Mouse (Mus musculus) thymus, postnatal 14 days (tissue): ENCODE data around the gene Prss56.

Source experiments
- DNase-seq: peaks from one replicate; pipeline ENCODE4 v3.0.0; 2021

The Prss56 gene

DNA sequence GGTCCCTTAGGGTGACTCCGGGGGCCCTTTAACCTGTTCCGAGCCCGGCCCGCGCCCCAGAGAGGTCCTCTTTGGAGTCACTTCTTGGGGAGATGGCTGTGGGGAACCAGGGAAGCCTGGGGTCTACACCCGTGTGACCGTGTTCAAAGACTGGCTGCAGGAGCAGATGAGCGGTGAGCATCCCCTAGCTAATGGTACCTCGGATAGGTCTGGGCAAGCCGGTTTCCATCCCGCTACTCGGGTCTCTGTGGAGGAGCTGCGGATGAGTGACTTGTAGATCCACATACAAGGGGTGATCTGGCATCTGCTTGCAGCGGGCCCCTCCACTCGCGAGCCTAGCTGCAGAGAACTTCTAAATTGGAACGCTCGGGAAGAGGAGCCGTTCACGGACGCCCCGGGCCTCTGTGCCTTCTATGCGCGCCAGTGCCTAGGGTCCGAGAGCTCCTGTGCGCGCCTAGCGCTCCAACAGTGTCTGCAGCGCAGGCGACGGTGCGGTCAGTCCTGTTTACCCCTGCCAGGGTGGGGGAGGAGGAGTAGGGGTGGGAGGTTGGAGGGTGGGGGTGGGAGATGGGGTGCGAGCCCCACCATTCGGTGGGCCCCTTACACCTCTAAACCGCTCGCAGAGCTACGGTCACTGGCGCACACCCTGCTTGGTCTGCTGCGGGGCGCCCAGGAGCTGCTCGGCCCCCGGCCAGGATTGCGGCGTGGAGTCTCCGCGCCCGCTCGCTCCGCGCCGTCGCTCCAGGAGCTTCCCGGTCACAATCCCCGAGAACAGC, 3.3 kb downstream of the Prss56 start:
- DNase-seq, result no peak

DNA sequence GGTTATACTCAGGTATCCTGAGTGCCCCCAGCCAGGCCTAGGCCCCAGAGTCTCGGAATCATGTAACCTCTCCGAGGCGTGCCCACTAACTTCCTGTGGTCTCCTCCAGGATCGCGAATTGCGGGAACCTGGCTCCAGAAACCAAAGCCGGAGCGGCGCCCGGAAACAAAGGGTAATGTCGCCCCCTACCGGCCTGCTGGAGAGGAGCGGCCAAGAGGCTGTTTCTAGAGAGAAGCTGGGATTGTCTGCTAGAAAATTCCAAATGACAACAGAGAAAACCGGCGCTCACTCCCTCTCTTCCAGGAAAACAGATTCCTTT, 3.9 kb downstream of the Prss56 start:
- peak; percentile 52 for DNase-seq

DNA sequence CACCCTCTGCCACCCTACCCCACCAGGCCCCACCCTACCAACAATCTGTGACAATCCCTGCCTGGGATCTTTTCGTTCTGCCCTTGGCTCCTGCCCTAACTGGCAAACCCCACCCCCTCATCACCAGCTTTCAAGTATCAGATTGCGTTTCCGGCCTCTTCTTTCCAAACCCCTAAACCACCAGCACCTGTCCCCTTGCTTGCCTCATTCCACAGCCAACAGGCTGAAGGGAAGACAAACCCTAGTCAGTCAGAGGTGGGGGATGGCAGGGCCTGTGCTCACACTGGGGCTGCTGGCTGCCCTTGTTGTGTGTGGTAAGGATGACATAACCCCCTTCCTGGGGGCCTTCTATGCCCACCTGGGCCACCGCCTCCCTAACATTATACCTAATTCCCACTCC, 7.3 kb downstream of the Prss56 start, which contains the start of gene Chrnd:
Gene Chrnd, plus strand, starts transcription at position 179 of the 400 bp plus-strand sequence.
- no peak for DNase-seq

DNA sequence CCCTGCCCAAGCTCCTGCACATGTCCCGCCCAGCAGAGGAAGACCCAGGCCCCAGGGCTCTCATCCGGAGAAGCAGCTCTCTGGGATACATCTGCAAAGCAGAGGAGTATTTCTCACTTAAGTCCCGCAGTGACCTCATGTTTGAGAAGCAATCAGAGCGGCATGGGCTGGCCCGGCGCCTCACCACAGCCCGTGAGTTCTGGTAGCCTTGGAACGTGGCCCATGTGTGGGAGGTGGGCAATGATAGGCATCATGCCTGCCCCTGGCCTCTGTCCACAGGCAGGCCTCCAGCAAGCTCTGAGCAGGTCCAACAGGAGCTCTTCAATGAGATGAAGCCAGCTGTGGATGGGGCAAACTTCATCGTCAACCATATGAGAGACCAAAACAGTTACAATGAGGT, 14.2 kb downstream of the Prss56 start:
- no peak for DNase-seq

DNA sequence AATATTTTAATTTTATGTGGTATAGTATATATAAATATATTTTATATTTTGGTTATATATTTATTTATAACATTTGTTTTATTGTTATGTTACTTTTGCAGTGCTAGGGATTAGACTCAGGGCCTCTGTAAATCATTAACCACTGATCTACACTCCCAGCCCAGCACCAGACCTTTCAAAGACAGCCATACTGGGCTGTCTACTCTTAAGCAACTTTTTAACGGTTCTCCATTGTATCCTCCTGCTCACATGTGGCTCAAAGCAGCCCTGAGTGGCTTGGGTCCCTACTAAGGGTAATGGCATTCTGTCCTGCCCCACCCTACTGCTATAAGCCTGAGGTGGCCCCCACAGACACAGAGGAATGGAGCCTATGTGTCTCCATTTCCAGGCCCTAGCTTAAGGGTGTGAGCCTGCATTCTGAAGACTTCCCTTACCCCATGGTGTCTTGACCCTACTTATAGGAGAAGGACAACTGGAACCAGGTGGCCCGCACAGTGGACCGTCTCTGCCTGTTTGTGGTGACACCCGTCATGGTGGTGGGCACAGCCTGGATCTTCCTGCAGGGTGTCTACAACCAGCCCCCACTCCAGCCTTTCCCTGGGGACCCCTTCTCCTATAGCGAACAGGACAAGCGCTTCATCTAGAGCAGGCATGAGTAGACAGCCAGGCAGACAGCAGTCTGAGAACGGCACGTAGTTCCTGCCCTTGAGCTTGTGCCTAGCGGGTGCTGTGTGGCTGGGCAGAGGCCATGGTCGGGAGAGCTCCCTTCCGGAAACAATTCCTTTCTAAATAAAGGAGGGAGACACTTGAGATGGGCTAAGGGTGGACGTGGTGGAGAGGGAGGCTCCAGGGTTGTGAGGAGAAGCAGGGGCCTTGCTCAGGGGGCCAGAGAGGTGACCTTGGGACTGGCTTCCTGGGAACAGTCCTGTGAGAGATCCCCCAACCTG, 15.3 kb downstream of the Prss56 start:
- DNase-seq, result no peak

DNA sequence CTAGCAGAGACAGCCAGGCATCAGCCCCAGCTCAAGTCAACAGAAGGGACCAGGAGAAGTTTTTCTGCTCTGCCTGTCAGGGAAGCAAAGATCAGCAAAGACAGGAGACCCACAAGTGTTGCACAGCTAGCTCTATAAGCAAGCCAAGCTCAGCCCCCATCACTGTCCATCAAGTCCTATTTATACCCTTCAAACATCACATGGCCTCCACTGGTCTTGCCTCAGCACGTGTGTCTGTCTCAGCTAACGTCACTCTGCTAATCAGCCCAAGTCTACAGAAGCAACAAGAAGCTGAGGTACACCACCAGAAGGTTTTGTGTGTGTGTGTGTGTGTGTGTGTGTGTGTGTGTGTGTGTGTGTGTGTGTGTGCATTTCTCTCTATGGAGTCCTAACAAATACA, 17.7 kb downstream of the Prss56 start:
- DNase-seq, result no peak

DNA sequence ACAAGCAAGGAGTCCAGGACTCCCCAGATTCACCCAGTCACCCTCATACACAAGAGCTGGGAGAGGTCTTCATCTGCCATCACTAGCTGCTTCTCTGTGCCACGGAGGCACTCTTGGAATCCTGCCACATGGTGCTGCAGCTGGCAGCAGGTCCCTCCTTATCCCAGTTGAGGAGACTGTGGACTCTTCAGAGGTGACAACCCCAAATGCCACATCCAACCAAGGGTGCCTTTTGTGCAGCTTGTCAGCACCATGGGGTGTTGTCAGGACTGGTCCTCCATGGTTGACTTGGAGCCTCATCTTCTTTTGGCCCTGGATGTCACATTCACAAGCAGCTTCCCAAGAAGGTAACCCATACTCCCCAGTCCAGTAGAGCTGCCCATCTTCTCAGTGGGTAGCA, 18.7 kb downstream of the Prss56 start:
- no peak for DNase-seq

DNA sequence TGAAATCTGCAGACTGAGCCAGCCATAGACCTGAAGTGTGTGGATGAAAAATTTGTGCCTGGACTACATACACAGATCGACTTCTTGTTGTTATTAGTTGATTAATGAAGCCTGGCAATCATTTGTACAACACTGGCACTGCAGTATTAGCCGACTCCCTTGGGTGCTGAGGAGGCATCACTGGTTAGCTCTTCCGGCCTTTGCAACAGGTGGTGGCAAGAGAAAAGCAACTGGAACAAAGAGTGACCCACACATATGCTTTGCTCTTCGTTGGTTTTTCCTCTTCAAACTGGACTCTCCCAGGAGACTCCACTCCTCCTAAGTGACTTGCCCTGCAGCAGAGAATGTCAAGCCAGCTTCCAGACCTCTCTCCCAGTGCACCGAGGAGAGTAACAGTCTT, 20.7 kb downstream of the Prss56 start:
- DNase-seq, result no peak

DNA sequence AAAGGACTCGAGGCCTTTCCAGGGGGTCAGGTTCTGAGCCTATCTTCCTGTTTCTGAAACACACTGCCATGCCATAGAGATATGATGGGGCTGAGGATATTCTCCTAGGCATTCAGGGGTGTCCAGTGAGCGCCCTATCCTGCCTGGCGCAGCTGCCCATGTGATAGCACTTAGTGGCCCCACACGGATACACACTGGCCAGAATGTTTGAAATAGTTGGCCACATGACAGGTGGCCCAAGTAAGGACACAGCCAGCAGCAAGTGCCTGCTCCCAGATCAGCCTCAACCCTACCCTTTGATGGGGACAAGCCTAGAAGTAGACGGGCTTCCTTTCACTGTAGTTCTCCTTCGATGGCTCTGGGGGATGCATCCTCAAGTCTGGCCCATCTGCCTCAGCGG, 21.4 kb downstream of the Prss56 start, which contains the start of gene Chrng:
Gene Chrng, plus strand, starts transcription at position 193 of the 400 bp plus-strand sequence.
- DNase-seq, result no peak

DNA sequence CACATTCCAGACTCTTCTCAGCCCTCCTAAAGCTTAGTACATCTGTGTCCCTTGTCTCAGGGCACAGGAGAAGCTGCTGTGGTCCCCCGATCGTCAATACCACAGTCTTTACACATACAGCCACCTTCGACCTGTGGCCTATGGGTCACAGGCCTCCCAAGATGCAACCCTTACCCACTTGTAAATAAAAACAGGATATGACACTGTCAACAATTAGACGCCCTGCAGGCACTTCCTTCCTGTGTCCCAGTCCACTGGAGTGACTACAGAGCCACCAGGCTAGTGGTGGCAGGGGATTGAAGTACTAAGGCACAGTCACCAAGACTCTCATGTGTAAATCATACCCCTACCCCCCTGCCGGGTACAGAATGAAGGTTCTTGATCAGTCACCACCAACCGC, 21.9 kb downstream of the Prss56 start:
- no peak for DNase-seq

DNA sequence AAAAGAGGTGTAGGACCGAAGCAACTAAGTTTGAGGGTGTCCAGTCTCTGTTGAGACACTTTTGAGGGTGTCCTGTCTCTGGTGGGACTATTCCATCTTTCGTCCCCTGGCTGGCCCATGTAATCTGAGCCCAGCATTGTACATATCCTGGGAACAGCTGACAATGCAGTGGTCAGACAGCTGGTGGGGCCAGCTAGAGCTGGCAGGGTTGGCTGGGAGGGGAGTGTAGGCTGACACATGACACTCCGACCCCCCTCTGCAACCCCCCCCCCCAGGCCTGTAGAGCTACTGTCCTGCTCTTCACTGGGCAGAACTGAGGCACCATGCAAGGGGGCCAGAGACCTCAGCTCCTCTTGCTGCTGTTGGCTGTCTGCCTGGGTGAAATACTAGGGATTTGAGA, 22.4 kb downstream of the Prss56 start:
- DNase-seq, result no peak

DNA sequence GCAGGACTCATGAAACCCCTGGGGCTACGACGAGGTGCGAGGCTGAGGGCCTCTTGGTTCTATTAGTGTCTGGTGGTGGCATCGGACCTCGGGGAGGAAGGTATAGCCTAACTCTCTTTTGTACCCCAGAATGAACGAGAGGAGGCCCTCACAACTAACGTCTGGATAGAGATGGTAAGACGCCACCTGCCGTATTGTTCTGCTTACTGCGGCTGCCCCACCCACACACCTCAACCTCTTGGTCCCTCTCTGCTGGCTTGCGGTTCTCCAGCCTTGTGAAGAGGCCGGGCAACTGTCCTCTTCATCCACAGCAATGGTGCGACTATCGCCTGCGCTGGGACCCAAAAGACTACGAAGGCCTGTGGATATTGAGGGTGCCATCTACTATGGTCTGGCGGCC, 23.2 kb downstream of the Prss56 start:
- peak; percentile 40 for DNase-seq

DNA sequence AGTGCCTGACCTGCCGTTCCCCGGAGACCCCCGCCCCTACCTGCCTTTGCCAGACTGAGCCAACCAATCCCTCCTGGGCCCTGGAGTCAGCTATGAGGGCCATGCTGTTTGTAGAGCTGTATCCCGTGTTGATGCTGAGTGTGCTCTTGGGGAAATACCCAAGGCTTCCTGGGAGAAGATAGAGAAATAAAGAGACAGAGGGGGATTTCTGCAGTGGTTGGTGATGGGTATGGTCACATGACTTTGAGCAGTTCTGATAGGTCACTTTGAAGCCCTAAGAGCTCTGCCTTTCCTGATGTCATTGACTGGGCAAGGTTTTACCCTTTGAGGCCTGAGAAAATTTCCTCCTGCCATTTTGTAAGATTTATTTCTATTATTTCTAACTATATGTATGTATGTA, 28.3 kb downstream of the Prss56 start:
- no peak for DNase-seq

DNA sequence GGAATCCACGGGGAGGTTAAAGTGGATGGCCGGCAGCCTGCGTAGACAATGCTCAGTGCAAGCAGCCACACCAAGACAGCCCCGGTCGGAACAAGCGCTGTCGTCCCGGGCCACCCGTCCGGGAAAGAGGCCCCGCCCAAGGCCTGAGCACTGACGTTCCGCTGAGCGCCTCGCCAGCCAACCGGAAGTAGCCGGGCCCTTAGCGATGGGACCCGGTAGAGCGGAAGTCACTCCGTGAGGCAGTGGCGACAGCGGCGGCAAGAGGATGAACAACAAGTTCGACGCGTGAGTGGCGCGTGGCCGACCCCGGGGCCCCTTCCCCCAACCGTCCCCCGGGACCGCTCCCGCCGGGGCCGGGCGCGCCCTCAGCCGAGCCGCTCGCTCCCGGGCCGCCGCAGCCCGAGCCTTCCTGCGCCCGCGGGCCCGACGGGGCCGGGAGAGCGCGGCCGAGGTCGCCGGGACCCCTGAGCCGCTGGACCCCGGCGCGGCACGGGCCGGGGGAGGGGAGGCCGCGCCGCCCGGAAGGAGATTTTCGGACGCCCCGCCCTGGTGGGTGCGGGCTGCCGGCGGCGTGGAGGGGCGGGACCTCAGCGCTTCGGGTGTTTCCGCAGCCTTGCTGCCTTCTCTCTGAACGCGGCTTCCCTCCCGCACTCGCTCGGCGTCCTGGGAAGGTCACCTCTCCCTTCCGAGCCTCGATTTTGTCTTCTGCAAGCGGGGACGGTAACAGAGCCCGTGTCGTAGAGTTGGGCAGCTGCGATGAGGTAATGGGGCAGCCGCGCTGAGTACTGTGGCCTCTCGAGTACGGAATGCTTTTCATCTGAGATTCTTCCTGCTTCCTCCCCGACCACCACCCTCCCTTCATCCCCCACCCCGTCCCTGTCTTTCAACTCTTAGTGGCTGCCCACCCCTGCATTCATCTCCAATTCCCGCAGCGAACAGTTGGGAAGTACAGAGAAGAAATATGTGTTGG, 30.9 kb downstream of the Prss56 start, which contains the start of gene Eif4e2:
Gene Eif4e2, plus strand, starts transcription at position 180 of the 970 bp plus-strand sequence.
- DNase-seq, result peak; percentile 94

DNA sequence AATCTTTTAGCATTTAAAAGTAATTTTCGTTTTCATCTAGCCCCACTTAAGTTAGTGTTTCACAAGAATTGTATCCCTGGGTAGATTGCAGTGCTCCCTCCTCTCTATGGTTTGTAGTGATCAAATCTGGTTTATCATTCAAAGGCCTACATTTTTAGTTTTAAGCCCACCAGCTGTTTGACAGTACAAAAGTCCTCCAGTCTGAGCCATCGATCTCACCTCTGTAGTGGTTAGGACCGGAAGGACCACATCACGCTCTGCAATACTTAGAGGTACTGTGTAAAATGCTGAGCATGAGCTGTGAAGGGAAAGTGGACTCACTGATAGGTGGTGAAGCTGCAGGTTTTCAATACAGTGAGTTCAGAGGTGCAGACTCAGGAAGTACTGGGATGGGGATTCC, 31.6 kb downstream of the Prss56 start:
- DNase-seq, result peak; percentile 16

DNA sequence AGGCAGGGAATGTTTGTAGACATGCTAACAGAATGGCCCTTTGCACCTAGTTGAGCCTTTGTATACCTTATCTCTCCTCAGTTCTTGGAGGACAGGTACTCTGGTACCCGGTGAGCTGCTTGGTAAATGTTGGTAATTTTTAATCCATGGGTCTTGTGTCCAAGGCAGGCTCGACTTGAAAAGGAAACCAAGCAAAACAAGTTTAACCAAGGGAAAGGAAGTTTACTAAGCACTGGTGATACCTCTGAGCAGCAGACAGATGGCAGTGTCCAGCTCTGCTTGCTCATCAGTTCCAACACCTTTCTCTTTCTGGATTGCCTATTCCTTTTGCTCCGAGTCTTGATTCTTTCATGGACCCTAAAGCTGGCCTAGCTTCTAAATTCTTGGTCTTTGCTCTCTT, 34.8 kb downstream of the Prss56 start:
- DNase-seq, result no peak

DNA sequence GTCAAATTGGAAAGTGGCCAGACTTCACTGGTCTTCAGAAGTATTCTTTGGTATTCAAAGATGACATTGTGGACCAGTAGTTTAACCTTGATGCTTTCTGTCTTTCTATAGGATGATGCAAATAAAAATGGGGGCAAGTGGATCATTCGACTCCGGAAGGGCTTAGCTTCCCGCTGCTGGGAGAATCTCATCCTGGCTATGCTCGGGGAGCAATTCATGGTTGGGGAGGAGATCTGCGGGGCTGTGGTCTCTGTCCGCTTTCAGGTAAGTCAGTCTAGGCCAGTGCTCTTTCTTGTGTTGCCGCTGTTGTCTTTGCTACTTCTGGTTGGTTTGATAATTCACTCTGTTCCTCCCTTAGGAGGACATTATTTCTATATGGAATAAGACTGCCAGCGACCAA, 42.6 kb downstream of the Prss56 start:
- no peak for DNase-seq

DNA sequence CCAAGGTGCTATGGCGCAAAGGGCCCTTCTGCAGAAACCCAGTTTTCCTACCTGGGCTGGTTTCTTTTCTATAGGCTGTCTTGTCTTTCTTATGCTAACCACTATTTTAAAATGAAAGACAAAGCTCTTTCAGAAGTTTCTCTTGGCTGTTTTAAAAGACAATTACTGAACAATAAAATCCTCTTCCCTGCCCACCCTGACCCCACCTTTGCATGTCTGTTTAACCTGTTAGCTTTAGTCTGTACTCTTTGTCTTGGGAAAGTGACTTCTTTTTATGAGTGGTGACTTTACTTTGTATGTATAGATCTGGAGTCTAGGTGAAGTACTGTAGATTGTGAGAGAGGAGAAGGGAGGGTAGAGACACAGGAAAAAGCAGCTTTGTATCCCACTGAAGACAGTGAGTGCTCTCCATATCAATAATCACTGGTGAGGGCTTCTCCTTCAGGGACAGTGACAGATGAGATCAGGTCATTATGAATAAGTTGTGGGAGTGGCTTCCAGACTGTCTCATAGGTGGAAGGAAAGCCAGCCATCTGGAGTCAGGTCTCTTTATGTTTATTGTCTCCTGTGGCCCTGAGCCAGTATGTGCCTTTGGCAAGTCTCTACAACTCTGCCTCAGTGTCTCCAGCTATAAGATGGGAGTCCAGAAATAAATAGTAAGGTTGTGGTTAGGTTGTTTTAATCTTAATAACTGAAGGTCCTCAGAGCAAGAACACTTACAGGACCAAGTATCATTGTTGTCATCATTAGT, 43.5 kb downstream of the Prss56 start:
- no peak for DNase-seq

DNA sequence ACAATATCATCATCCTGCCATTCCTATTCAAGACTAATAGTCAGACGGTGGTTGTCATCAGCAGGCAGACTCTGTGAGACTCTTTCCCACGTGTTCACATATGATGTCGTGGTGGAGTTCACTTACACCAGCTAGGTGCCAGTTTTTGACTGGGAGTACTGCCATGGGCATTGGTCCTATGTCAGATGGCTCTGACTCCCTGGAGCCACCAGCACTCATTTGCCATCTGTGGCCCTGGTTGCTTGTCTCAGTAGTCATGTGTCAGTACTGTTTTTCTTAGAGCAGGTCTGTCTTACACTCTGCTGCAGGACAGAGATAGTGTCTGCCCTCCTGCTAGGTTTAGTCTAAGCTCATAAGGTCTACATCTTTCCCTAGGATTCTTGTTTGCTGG, 44.0 kb downstream of the Prss56 start:
- DNase-seq, result no peak

DNA sequence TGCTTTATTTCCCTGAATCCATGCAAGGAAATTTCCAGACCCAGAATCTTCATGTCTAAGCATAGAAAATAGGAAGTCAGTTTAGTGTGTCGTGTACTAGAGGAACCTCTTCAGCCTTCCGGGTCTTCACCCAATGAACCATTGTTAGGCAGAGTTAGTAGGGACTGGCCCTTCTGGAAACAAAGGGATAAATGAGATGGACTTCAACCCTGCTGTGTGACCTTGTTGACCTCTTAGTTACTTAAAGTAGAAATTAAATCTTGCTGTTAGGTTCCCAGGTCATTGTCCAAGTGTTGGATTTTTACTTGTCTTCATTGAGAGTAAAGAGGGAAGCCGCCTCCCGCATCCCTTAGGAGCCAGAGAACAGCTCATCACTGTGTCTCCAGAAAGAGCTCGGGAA, 47.5 kb downstream of the Prss56 start:
- no peak for DNase-seq

DNA sequence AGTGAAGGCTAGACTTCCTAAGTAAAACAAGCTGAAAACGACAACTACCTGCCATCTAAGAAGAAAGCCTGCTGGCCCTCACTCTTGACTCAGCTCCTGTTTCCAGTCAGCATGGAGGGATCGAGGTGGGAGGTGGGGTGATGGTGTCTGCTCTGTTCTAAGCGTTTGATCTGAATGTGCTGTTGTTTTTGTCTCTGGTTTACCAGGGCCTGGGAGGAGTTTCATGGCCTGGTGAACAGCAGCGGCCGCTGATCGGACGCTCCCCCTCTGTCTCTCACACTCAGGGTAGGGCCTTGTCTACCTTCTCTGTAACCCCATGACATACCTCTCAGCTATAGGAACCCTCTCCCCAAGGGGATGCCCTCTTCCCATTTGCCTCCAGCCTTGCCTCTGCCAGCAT, 49.1 kb downstream of the Prss56 start:
- DNase-seq, result no peak
